Mouse (Mus musculus): ENCODE measurements at regions not wholly inside any gene's neighbourhood (a gene's known extent, or its start where the extent isn't known, plus 50 kb on each side); places are given as distances from the start of the nearest gene placed in this dataset.
"Not testable (repeated sequence)": the region's sequence is repeated elsewhere in the genome, so short reads cannot be mapped to it uniquely, and the experiment has no call there.

DNA sequence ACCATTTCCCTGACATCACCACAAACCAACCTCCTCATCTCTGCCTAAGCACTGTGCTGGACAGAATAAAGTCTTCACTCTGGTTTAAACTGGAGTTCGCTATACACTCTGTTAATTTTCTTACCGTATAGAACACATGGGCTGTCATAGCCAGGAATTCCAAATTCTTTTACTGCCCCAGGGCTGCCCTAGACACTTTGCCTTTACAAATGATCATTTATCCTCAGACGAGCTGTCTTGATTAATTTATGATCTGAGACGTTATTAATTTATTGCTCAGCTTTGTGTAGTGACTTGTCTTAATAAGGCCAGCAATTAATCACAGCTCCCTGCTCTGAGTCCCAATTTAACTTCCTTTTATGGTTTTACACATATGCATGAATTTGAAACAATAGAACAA, 125.2 kb upstream of the Lnx1 start:
- no peak for DNase-seq (ENCODE audit: low read depth, low spot score)

DNA sequence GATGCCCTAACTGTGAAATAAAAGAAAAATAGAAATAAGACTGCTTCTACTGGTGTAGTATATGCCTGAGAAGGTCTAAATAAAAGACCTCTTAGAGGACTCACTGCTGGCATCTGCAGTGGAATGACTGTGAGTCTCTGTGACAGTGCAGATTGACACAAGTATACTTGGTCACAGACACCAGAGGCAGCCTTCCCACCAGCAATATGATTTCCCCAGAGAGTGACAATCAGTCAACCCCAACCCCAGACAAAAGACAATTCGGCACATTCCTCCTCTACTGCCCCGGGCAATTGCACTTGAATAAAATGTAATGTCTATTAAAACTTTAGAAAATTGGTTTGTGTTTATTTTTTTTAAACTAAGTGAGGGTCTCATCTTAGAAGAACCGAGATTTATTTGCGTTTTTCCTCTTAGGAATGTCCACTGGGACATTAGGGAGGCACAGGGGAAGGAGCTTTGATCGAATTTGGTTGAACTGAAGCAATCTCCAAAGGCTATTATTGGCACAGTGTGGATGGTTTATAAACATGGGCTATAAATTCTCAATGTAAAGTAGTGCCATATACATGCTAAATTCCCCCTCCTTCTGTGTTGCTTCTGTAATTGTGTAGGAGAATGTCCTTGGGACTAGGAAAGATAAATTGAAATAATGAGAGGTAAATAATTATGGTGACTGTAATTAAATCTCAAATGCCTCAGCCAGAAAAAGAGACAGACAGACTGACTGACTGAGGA, 123.0 kb upstream of the Lnx1 start:
- DNase-seq (ENCODE audit: low read depth, low spot score), result no peak

DNA sequence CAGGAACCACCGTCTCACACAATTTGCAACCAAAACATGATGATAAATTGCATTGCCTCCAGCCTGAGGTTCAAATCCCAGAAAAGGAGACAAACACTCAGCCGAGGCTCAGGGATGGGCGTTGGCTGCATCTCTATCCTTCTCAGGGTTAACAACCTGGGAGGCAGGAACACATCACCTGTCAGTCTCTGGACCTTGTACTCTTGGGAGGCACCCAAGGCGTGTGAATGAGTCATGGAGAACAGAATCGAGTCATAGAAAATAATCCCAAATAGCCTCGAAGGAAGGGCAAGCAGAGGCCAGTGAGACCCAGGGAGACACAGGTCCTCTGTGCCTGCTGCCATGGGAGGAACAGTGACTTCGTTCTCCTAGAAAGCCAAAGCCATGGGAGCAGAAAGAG, 121.0 kb upstream of the Lnx1 start:
- no peak for DNase-seq (ENCODE audit: low read depth, low spot score)

DNA sequence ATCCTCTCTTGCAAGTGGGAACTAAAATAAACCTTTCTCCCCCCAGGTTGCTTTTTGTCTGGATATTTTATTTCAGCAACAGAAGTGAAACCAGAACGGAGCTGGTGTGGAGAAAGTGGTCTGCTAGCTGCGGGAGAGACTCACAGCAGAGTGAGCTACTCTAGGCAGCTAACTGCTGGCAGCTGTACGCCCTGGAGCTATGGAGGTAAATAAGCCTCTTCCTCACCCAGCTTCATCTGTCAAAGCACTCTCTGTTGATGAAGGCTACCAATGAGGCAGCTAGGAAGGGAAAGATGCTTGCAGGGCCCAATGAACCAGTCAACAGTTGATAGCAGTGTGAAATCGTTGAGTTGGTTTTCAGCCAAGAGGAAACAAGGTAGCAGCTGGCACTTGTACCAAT, 119.3 kb upstream of the Lnx1 start:
- DNase-seq (ENCODE audit: low read depth, low spot score), result no peak

DNA sequence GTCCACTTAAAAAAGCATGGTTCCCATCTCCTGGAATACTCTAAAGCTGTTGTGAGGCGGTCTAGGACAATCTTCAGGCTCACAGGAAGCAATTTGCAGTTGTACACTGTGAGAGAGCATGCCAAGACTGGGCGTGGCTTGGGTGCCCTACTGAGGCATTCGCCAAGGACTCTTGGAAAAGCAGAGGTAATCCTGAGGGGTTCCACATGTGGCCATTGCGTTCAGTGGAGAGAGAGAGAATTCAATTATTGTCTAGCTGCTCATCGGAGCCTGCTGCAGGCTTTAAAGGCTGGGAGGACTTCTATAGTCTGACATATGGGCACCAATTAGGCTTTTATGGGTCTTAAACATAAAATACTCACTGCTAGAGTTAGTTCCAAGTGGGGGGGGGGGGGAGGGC, 113.8 kb upstream of the Lnx1 start:
- peak; percentile 51 for DNase-seq (ENCODE audit: low read depth, low spot score)

DNA sequence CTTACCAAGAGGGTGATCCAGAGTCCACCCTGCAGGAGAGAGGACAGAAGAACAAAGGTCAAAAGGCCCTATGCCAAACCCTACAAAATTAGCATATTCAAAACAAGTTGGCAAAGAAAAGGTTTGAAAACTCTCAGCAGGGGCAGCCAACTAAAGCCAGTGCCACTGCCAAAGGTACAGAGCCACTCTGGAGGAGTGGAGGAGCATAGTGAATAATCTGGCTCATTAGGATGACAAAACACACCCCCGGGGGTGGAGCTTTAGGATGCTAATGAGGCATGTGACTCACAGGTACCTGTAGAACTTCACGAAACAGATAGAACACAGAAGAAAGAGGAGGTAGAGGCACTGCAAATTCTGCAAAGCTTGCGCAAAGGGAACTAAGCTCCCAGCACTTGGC, 110.7 kb upstream of the Lnx1 start:
- peak; percentile 92 for DNase-seq (ENCODE audit: low read depth, low spot score)

DNA sequence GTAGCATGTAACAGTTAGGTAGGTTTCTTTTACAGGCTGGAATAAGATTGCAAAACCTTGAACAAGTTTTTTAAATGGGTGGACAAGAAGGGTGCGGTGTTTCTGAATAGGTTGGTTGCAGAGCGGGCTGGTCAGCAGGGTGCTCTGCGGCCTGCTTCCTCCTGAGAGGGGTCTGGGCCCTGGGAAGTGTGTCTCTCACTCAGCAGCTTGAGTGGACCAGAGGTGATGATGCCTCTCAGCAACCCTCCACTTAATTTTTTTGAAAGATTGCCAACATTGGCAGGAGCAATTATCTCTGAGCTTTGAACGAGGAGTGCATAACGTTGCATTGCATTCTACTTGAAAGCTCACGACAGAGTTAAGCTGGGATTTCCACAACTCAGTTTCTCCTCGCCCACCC, 108.3 kb upstream of the Lnx1 start:
- no peak for DNase-seq (ENCODE audit: low read depth, low spot score)

DNA sequence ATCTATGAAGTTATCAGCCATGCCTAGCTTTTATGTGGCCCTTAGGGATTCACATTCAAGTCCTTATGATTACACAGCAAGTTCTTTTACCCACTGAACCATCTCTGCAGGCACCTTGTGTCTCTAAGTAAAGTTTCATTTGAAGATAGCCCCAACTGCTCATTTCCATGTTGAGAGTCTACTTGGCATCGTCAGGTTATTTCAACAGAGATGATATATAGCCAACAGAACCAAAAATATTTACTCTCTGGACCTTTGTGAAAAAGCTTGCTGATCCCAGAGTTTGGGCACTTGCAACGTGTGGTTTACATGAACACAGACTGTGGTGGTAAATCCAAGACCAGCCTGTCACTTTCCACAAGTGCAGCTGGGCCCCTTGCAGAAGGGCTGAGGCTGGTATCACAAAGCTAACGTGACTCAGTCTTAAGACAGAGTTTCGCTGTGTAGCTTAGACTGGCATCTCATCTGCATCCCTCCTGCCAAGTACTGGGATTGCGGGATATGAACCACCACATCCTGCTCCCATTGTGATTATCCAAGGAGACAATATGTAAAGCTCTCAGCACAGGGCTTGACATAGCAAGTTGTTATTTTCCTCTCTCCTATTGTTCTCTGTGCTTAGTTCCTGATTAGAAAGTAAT, 105.0 kb upstream of the Lnx1 start:
- no peak for DNase-seq (ENCODE audit: low read depth, low spot score)

DNA sequence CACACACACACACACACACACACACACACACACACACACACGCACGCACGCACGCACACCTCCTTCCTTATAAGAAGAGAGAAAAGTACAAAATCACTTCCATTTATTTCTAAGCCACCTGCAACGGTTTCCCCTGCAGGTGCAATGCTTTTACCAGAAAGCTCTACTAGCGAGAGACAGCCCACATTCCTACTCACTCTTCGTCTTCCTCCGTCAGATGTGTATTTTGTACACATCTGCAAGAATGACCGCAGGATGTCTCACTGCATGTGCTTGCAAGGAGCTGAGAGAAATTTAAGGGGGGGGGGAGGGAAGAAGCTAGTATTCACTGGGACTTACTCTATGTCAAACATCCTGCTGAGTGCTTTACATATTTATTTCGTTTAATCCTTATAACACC, 99.2 kb upstream of the Lnx1 start:
- DNase-seq (ENCODE audit: low read depth, low spot score), result no peak

DNA sequence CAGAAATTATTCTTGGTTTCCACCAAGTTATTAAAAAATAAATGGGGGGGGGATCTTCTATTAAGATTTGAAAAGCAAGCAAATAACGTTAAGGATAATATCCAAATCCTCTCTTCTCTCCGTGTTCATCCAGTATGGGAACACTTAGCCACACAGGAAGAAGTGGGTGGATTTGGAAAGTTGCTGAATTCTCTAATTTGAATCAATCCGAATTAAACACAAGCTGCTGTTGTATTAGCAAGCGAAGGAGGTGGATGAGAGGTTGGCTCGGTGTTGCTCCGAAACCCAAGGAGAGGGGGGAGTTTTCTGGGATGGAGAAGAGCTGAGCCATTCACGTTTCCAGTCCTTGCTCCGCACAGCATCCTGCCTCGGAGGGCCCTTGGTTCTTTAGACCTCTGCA, 97.6 kb upstream of the Lnx1 start:
- no peak for DNase-seq (ENCODE audit: low read depth, low spot score)

DNA sequence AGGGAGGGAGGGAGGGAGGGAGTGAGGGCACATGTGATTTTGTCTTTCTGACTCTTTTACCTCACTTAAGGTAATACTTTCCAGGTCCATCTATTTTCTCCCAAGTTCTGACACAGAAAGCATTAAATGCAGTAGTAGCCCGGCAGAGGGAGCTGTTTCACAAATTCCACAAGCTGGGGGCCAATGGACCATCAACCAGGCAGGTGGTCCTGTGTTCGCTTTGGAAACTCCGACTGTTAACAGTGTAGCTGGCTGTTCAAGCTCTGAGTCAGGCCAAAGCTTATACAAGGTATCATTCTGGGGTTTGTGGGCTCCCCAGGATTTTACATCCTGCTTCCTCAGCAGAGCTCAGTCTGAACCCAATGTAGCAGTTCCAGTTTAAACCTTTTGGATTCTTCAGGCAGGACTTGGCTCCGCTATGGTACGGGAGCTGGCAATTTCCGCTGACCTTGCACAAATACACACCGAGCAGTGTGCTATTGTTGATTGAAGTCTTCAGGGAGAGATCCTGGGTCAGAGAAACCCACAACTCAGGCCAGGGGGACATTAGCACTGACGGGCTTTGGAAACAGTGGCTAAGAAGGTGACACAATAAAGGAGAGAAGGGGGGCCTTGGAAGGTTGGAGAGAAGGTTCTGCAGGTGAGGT, 93.8 kb upstream of the Lnx1 start:
- DNase-seq (ENCODE audit: low read depth, low spot score), result peak; percentile 76

DNA sequence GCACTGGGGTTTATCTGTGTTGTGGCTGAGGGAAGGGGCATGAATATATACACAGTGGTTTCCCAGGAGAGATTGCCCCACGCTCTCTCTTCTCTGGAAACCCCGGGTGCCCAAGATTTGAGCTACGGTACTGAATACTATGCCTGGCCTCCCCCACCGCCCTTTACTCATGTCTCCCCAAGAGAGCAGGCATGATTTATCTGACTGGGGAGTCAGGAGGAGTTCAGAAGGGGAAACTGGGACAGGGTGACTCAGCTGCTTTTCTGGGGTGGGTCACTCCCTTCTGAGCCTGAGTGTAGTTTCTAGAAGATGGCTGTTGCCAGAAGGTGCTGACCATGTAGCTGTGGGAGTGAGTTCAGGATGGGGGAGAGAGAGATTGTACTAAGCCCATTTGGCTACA, 92.0 kb upstream of the Lnx1 start:
- no peak for DNase-seq (ENCODE audit: low read depth, low spot score)

DNA sequence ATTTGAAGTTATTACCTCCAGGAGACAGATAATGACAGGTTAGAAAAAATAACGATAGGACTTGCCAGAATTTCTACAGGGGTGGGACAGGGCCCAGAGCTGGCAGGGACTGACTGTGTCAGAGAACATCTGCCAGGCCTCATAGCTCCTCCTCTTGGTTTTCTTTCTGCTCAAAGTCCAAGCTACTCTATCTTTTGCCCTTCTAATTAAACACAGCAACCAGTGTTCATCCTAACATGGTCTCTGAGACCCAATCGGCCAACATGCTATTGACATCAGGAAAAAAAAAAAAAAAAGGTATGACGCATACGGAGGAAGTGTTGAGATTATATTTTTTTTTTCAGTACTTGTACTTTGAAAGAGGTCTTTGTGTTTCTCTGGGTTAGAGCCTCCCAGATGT, 90.7 kb upstream of the Lnx1 start:
- no peak for DNase-seq (ENCODE audit: low read depth, low spot score)

DNA sequence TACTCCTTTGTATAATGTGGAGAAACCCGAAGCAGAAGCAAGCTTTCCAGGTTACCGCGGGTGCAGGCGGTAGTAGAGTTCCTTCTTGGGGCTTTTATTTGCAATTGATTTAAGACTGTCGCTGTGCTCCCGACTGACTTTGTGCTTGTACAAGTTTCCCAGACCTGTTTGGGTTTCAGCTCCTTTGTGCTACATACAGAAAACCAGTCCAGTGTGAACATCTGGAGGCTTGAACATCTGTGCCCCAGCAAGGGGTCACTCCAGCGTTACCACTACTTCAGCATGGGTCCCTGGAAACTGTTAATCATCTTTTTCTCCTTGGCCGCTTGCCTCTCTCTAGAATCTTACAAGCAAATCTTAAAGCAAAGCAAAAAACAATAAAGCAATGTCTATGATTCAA, 90.2 kb upstream of the Lnx1 start:
- DNase-seq (ENCODE audit: low read depth, low spot score), result no peak

DNA sequence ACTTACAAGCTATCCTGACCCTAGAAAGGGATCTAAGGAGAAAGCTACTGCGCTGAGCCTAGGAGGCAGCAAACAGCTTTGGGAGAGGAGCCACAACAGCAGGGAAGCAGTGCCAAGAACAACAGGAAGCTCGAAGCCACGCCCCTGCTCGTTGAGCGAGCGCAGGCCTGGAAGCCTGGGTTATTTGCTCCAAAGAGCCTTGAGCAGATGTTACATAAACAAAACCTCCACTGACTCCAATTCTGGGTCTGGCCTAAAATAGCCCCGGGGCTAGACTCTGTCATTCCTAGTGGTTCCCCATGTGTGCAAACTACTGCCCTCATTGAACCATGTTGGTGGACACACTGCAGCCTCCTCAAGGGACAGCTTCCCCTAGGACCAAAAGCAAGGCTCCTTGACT, 89.6 kb upstream of the Lnx1 start:
- peak; percentile 72 for DNase-seq (ENCODE audit: low read depth, low spot score)

DNA sequence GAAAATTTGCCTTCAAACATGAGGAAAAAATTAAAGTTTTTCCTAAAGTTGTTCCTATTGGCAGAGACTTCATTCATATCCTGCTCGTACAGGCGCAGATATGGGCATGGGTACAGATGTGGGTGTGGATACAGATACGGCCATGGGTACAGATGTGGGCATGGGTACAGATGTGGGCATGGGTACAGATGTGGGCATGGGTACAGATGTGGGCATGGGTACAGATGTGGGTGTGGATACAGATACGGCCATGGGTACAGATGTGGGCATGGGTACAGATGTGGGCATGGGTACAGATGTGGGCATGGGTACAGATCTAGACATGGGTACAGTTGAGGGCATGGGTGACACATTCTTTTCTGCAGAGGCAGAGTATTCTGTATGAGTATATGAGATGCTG, 87.8 kb upstream of the Lnx1 start:
- DNase-seq (ENCODE audit: low read depth, low spot score), result not testable (repeated sequence)

DNA sequence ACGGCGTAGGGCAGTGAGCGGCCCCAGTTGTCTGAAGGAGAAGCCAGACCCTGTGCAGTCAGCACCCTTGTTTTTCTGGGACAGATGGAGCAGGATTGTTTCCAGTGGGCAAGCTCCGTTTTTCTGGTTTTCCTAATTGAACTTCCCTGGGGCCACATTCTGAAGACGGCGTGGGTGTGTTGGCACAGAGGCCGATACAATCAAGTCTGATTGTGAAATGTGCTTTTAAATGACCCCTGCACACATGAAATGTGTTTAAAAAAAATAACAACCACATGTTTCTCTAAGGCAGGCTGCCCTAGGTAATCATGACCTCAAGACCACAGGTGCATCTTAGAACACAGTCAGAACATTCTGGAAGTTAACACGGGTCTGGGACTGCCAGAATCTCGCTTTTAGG, 81.2 kb upstream of the Lnx1 start:
- DNase-seq (ENCODE audit: low read depth, low spot score), result no peak

DNA sequence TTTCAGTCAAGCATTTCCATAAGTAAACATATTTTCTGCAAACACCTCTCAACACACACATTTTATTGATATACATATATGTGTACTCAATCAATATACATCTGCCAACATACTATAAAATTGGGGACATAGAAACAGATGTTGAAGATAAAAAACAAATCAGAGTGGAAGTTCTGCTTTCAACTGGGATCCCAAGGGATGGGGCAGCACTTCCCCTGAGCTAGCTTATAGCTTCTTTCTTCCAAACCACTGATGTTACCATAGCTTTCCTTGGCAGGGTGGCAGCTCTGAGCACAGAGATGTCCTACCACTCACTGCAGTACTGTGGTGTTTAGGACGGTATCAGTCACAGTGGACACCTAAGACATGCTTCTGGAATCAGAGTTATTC, 75.4 kb upstream of the Lnx1 start:
- DNase-seq (ENCODE audit: low read depth, low spot score), result no peak

DNA sequence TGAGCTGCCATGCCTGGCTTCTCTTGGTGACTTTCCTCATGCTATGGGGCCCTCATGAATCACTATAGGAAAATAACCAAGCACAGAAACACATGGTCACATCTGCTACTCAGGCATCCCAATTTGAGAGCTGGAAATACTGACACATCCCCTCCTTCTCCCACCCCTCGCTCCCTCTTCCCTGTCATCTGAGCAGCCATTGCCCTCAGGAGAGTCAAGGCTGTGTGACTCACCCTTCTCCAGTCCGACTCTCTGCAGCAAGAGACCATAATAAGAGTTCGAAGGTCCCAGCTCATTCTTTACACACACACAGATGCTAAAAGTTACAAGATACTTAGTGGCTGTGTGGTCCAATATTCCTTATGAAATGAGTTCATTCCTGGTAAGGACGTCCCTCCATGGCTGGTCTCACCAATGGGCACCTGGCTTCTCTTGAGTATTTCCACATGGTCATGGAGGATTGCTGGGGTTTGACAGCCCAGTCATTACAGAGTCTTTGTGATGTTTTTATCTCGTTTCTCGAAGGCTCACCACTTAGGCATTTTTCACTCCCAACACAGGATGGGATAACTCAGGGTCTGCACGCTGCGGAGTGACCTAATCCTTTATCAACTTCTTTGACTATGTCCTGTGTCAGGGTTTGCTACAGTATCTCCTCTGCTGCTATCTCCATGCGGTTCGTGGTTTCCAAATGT, 74.8 kb upstream of the Lnx1 start:
- DNase-seq (ENCODE audit: low read depth, low spot score), result no peak

DNA sequence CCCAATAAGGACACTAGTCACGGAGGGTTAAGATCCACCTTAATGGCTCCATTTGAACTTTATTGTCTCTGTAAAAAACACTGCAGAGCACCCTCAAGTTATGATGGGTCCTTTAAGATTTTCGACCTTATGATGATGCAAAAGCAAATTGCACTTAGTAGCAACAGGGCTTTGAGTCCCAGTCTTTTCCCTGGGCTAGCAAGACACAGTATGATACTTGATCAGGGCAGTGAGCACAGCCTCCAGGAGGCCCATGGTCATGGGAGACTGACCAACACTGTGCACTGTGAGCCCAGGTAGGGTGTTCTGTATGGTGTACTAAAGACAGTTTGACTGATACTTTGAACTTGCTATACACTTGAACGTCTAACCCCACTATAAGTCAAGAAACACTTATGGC, 73.4 kb upstream of the Lnx1 start:
- DNase-seq (ENCODE audit: low read depth, low spot score), result no peak

DNA sequence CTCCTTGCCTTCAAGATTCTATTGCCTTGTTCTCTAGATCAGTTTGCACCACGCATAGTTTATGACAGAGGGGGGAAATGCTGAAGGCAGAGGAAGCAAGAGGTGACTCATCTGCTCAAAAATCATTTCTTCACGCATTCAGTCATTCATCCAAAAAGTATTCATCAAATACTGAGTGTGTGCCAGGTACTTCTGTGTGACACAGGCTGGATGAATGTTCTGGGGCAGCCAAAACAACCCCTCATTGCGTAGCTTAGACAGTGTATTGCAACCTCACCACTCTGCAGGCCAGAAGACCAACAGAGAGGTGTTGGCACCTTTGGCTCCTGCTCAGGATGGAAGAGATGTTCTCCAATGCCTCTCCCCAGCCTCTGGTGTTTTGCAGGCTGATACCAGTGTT, 72.9 kb upstream of the Lnx1 start:
- DNase-seq (ENCODE audit: low read depth, low spot score), result no peak

DNA sequence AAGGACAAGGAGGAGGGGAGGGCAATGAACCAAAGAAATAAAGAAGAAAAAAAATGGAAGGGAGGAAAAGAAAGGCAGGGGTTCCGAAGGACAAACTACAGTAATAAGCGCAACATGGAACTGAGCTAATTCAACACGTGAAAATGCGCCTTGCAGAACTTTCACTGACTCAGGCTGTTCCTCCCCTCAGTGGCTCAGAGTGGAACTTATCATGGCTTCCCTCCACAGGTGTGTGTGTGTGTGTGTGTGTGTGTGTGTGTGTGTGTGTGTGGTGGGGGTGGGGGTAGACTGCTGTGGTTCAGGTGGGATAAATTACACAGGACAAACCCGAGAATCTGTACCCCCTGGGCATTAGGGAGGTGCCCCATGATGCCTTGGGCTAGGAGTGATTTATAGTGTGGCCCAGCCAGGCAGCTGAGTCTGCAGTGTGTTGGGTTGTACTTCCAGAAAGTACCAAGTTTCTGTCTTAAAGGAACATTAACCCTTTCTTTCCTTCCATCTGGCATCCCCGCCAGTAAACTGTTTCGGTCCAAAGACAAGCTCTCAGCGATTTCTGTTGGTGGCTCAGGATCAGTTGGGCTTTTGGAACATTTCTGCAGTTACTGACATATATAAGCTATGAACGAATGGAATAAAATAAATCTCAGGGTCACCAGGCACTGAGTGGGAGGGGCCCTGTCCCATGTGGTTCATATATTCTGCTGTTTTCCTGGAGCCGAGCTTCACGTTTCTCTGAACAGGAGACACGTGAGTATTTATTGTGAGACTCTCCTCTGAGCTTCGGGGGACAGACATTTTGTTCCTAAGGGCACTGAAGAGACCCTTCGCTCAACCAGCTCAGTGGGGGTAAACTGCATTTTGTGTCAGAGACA, 71.1 kb upstream of the Lnx1 start:
- DNase-seq (ENCODE audit: low read depth, low spot score), result no peak
